Mouse (Mus musculus) forebrain, embryonic 15.5 days (tissue): ENCODE measurements at regions not wholly inside any gene's neighbourhood (a gene's known extent, or its start where the extent isn't known, plus 50 kb on each side); places are given as distances from the start of the nearest gene placed in this dataset.
"Not testable (repeated sequence)": the region's sequence is repeated elsewhere in the genome, so short reads cannot be mapped to it uniquely, and the experiment has no call there.

Source experiments
- ATAC-seq: fragments of 200-750 bp; cut with Nextera tagmentation; replicated peaks from 2 replicates; pipeline ENCODE4 v1.8.0; 2017; ENCODE audit warnings: mild to moderate bottlenecking, moderate TSS enrichment, moderate library complexity
- H3K27ac ChIP-seq: fragments of 300-500 bp; sonication (generic); replicated peaks from 2 replicates; pipeline ENCODE4 v1.5.1; 2015; ENCODE audit warnings: mild to moderate bottlenecking, inconsistent platforms
- H3K27me3 ChIP-seq: fragments of 300-500 bp; sonication (generic); 2 replicates; pipeline ENCODE4 v1.6.1; 2015; ENCODE audit warnings: inconsistent platforms
- H3K36me3 ChIP-seq: fragments of 300-500 bp; sonication (generic); 2 replicates; pipeline ENCODE4 v1.6.1; 2015; ENCODE audit warnings: mild to moderate bottlenecking, inconsistent platforms
- H3K4me1 ChIP-seq: fragments of 300-500 bp; sonication (generic); 2 replicates; pipeline ENCODE4 v1.6.1; 2015; ENCODE audit warnings: inconsistent platforms
- H3K4me2 ChIP-seq: fragments of 300-500 bp; sonication (generic); replicated peaks from 2 replicates; pipeline ENCODE4 v1.6.1; 2015; ENCODE audit warnings: mild to moderate bottlenecking, inconsistent platforms
- H3K4me3 ChIP-seq: fragments of 300-500 bp; sonication (generic); 2 replicates; pipeline ENCODE4 v1.5.1; 2015; ENCODE audit warnings: mild to moderate bottlenecking, inconsistent platforms
- H3K9ac ChIP-seq: fragments of 300-500 bp; sonication (generic); replicated peaks from 2 replicates; pipeline ENCODE4 v1.6.1; 2015; ENCODE audit warnings: mild to moderate bottlenecking, inconsistent platforms
- H3K9me3 ChIP-seq: fragments of 300-500 bp; sonication (generic); 2 replicates; pipeline ENCODE4 v1.6.1; 2016; ENCODE audit warnings: inconsistent platforms
- WGBS: fragments of 180-500 bp; shearing (Covaris S2); methylation state at CpG from one replicate; pipeline ENCODE4 v1.1.7; 2015; ENCODE audit warnings: mixed read lengths; 5-methylcytosine and 5-hydroxymethylcytosine counted together

DNA sequence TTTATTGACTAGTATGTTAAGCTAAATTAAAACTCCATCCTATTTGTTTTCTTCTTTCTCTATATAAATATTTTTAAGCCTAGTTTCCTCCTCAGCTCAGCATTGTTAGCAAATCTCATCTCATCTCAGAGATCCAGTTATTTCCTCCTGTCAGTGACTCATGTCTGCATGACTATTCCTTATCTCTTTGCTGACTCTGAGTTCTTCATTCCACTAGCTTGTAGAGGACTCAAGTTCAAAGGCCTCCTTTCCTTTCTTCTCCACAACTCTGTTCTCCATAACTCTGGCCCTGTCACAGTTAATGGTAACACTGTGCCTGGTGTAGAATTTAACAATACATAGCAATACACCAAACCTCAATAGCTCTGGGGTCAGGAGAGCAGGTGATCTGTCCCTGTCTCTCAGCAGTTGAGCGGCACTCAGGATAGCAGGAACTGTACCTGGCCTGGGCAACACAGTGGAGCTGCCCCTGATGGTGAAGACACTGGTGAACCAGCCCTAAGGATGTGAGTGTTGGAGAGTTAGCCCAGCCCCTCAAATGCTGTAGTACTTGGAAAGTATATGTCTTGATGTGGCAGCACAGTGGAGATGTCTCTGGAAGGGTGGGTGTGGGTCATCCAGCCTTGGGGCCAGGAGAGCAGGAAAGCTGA lies 213.3 kb upstream of the Atp10a start:
- 100% methylated on average over 1 of the region's 1 CpGs for WGBS
- Histone ChIP-seq H3K4me1 (no peaks in the 10 kb centered on the region), H3K27me3 (no peaks in the 10 kb centered on the region), H3K27ac (no peak overlapping the region), H3K9ac (no peak overlapping the region), H3K36me3 (no peaks in the 10 kb centered on the region), H3K4me3 (no peak overlapping the region), H3K9me3 (no peaks in the 10 kb centered on the region), H3K4me2 (no peak overlapping the region)
- no peak for ATAC-seq

DNA sequence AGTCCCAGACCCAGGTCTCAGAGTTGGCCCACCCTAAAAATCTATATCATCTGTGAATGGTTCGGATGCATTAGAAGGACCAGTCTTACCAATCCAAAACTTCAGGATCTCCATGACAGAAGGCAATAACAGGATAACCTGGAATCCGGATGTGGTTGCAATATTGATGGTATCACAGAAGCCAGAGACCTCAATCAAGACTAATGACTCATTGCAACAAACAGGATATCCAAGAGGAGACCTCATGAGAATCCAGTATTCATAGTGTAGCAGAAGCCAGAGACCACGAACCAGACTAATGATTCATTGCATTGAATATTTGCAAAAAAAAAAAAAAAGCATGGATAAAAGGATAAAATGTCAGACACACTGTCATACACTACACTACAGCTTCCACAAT lies 212.7 kb upstream of the Atp10a start:
- Histone ChIP-seq H3K9me3 (no peaks in the 10 kb centered on the region), H3K9ac (no peak overlapping the region), H3K27ac (no peak overlapping the region), H3K4me1 (no peaks in the 10 kb centered on the region), H3K36me3 (no peaks in the 10 kb centered on the region), H3K4me3 (no peak overlapping the region), H3K4me2 (no peak overlapping the region), H3K27me3 (no peaks in the 10 kb centered on the region)
- WGBS: 88% methylated on average over 3 of the region's 3 CpGs
- no peak for ATAC-seq

- H3K27me3 ChIP-seq: no peaks in the 10 kb centered on the region
- ATAC-seq: no peak
- H3K9me3 ChIP-seq: no peaks in the 10 kb centered on the region
- H3K4me2 ChIP-seq: no peak overlapping the region
- 93% methylated on average over 1 of the region's 1 CpGs for WGBS
- H3K9ac ChIP-seq: no peak overlapping the region
- H3K4me3 ChIP-seq: no peak overlapping the region
- no peaks in the 10 kb centered on the region for H3K4me1 ChIP-seq
- no peak overlapping the region for H3K27ac ChIP-seq
- H3K36me3 ChIP-seq: no peaks in the 10 kb centered on the region
These were observed 210.2 kb upstream of the Atp10a start for GRCm38 (mm10) chr7:58445781-58446180.

- no peak for ATAC-seq
- Histone ChIP-seq H3K4me2 (no peak overlapping the region), H3K4me3 (no peak overlapping the region), H3K4me1 (no peaks in the 10 kb centered on the region), H3K27me3 (no peaks in the 10 kb centered on the region), H3K27ac (no peak overlapping the region), H3K9me3 (no peaks in the 10 kb centered on the region), H3K9ac (no peak overlapping the region), H3K36me3 (no peaks in the 10 kb centered on the region)
These were observed 209.7 kb upstream of the Atp10a start for GRCm38 (mm10) chr7:58446261-58446660.

DNA sequence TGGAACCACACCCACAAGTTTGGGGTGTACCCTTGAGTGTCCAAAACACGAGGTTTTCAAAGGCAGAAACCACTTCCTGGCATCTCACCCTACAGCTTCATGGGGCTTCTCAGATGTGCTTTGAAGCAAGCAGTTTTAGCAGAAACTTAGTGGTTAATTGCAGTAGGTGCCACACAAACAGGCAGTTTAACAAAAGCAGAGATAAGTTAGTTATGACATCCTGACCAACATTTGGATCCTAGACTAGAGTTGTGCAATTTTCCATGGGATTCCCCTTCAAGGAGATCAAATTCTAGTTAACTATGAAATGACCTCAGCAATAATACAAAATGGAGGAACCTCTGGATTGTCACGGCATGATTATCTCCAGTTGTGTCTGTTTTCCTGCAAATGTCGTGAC lies 207.2 kb upstream of the Atp10a start:
- Histone ChIP-seq H3K36me3 (no peaks in the 10 kb centered on the region), H3K4me1 (no peaks in the 10 kb centered on the region), H3K27ac (no peak overlapping the region), H3K9ac (no peak overlapping the region), H3K4me2 (no peak overlapping the region), H3K27me3 (no peaks in the 10 kb centered on the region), H3K4me3 (no peak overlapping the region), H3K9me3 (no peaks in the 10 kb centered on the region)
- no peak for ATAC-seq
- WGBS: 71% methylated on average over 3 of the region's 3 CpGs

DNA sequence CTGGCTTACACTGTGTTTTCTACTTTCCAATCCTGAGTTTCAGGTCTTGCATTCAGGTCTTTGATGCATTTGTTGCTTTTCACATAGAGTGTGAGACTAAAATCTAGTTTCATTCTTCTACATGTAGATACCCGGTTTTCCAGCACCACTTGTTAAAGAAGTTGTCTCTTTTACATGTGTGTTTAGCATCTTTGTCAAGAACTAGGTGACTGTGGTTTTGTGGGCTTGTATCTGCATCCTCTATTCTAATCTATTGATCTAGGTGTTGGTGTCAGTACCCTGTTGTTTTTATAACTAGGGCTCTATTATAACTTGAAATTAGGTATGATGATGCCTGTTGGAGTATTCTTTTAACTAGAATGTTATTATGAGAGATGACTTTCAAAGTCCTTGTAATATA lies 204.0 kb upstream of the Atp10a start:
- Histone ChIP-seq H3K27me3 (no peaks in the 10 kb centered on the region), H3K4me3 (no peak overlapping the region), H3K36me3 (no peaks in the 10 kb centered on the region), H3K9ac (no peak overlapping the region), H3K9me3 (no peaks in the 10 kb centered on the region), H3K27ac (no peak overlapping the region), H3K4me1 (no peaks in the 10 kb centered on the region), H3K4me2 (no peak overlapping the region)
- no peak for ATAC-seq
- 69% methylated on average over 1 of the region's 1 CpGs for WGBS

GRCm38 (mm10) chr7:58458146-58458545 lies 197.8 kb upstream of the Atp10a start:
- H3K36me3 ChIP-seq, H3K4me1 ChIP-seq, H3K9ac ChIP-seq, ATAC-seq, H3K27ac ChIP-seq, H3K9me3 ChIP-seq, H3K27me3 ChIP-seq, H3K4me2 ChIP-seq, H3K4me3 ChIP-seq: not testable (repeated sequence)
- WGBS: 95% methylated on average over 3 of the region's 3 CpGs

DNA sequence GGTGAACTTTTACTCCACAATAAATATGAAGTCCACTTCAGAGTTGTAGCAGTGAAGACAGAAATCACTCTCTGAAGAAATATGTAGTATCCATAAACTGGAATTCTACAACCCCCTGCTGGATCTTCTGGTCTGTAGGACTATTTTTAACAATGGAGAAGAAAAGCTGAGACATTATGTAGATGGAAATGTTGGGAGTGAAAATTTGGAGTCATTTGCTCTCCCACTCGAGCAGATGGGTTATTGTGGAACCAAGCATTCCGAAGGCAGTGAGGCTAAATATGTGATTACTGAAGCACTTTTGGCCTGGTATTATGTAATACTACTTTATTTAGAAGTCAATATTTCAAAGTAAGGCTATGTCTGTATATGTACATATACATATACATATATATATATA lies 195.0 kb upstream of the Atp10a start:
- no peak for ATAC-seq
- Histone ChIP-seq H3K36me3 (no peaks in the 10 kb centered on the region), H3K27ac (no peak overlapping the region), H3K9me3 (no peaks in the 10 kb centered on the region), H3K4me2 (no peak overlapping the region), H3K4me1 (no peaks in the 10 kb centered on the region), H3K9ac (no peak overlapping the region), H3K27me3 (no peaks in the 10 kb centered on the region), H3K4me3 (no peak overlapping the region)
- WGBS: 84% methylated on average over 2 of the region's 2 CpGs

DNA sequence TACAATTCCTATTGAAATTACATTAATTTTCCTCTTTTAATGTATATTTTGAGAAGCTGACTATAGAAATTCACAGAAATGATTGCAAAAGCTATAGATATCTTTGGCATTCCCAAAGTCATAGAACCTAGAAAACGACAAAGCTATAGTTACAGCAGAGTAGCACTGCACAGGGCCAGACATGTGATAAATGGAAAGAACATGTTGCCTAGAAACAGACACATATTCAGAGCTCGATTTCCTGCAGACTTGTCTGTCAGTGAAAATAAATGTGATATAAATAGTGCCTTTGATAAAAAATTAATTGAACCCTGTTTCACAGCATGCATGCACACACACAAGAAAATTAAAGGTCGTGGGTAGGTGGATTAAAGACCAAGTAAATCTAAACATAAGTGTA lies 182.8 kb upstream of the Atp10a start:
- H3K27me3 ChIP-seq: no peaks in the 10 kb centered on the region
- WGBS: 51% methylated on average over 3 of the region's 3 CpGs
- peak; percentile 64; the same call in 1 of the 2 replicates for ATAC-seq
- H3K27ac ChIP-seq: no peak overlapping the region
- no peak overlapping the region for H3K9ac ChIP-seq
- H3K9me3 ChIP-seq: no peaks in the 10 kb centered on the region
- no peak overlapping the region for H3K4me3 ChIP-seq
- no peak overlapping the region for H3K4me2 ChIP-seq
- H3K36me3 ChIP-seq: no peaks in the 10 kb centered on the region
- H3K4me1 ChIP-seq: no peaks in the 10 kb centered on the region

DNA sequence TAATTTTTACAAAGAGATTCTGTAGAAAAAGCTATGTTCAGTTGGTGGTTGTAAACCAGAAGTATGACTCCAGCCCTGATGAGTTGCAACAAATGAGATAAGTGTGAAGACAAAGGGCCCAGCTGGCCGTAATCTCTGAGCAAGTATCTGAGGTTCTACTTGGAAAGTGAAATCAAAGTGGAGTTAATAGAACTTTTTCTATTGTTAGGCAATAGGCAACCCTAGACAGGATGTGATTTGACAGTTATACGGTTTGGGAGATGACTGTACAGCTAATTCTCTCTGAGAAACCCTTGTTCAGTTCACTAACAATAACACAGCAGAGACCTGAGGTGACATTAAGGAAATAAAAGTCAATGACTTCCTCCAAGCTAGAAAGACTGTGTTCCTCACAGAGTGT lies 180.8 kb upstream of the Atp10a start:
- no peaks in the 10 kb centered on the region for H3K36me3 ChIP-seq
- no peaks in the 10 kb centered on the region for H3K27me3 ChIP-seq
- 88% methylated on average over 2 of the region's 2 CpGs for WGBS
- no peak overlapping the region for H3K4me3 ChIP-seq
- no peak overlapping the region for H3K9ac ChIP-seq
- no peaks in the 10 kb centered on the region for H3K9me3 ChIP-seq
- no peaks in the 10 kb centered on the region for H3K4me1 ChIP-seq
- no peak for ATAC-seq
- no peak overlapping the region for H3K27ac ChIP-seq
- no peak overlapping the region for H3K4me2 ChIP-seq

DNA sequence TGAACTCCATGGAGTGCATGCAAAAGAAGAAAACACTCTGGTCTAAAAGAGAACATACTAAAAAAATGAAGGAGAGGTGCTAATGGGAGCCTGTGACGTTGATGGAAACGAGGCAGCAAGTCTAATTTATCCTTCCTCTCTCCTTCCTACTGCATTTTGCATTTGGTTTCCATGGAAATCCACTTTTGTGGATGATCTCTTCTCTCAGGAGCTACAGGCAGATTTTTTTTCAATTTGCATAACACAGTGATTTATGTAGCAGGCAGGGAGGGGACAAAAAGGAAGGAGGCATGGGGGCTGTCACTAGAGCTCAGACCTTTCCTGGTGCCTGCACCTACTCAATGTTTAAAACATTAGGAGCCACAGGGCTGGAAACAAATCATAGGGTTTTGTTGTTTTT lies 167.7 kb upstream of the Atp10a start:
- ATAC-seq: peak; percentile 82
- Histone ChIP-seq H3K4me1 (0 out of 2 replicates have a peak, but pooled peaks cover 7% of the 10 kb centered on the region), H3K4me3 (no peak overlapping the region), H3K9me3 (no peaks in the 10 kb centered on the region), H3K9ac (no peak overlapping the region), H3K27me3 (no peaks in the 10 kb centered on the region), H3K27ac (peak overlapping the region; percentile 65), H3K36me3 (no peaks in the 10 kb centered on the region), H3K4me2 (no peak overlapping the region)
- WGBS: 28% methylated on average over 2 of the region's 2 CpGs
